Mouse (Mus musculus) liver, postnatal 0 days (tissue): ENCODE data around the gene Fzr1.

Experiments used
- CTCF ChIP-seq: sonication (generic); IDR thresholded peaks from 2 replicates; pipeline ENCODE4 v1.5.1; 2016; ENCODE audit warnings: antibody characterized with exemption, low read depth
- EP300 ChIP-seq: IDR thresholded peaks from 2 replicates; pipeline ENCODE4 v1.6.1; 2016; ENCODE audit warnings: antibody characterized with exemption, low read depth, mild to moderate bottlenecking

- no peak for TF ChIP-seq CTCF
- no peak for TF ChIP-seq EP300
These were observed 18.4 kb upstream of the Fzr1 start for GRCm38 (mm10) chr10:81396749-81397148.
